Mouse (Mus musculus) midbrain, embryonic 16.5 days (tissue): ENCODE results near the gene Hoxb13. TPM values are rescaled to one million over a fixed set of nuclear protein-coding genes. Genes with fewer than 3 reads are reported as not detected.

ENCODE experiments used
- ATAC-seq: fragments of 200-750 bp; cut with Nextera tagmentation; 2 replicates; pipeline ENCODE4 v1.8.0; 2017; ENCODE audit warnings: moderate TSS enrichment
- H3K27ac ChIP-seq: fragments of 300-500 bp; sonication (generic); 2 replicates; pipeline ENCODE4 v1.5.1; 2014; ENCODE audit warnings: mild to moderate bottlenecking, low read length, mixed read lengths
- H3K27me3 ChIP-seq: fragments of 300-500 bp; sonication (generic); 2 replicates; pipeline ENCODE4 v1.6.1; 2014; ENCODE audit warnings: low read depth, low read length, mixed read lengths; ENCODE audit not compliant: control insufficient read depth, insufficient read depth
- H3K36me3 ChIP-seq: fragments of 300-500 bp; sonication (generic); 2 replicates; pipeline ENCODE4 v1.6.1; 2014; ENCODE audit warnings: mild to moderate bottlenecking, low read length, moderate library complexity, mixed read lengths; ENCODE audit not compliant: control insufficient read depth, insufficient read depth
- H3K4me1 ChIP-seq: fragments of 300-500 bp; sonication (generic); 2 replicates; pipeline ENCODE4 v1.6.1; 2014; ENCODE audit warnings: mild to moderate bottlenecking, low read length, mixed read lengths; ENCODE audit not compliant: control insufficient read depth, insufficient read depth
- H3K4me2 ChIP-seq: fragments of 300-500 bp; sonication (generic); 2 replicates; pipeline ENCODE4 v1.6.1; 2014; ENCODE audit warnings: mild to moderate bottlenecking, low read length, mixed read lengths
- H3K4me3 ChIP-seq: fragments of 300-500 bp; sonication (generic); 2 replicates; pipeline ENCODE4 v1.5.1; 2014; ENCODE audit warnings: low read depth, mild to moderate bottlenecking, low read length, moderate library complexity, mixed read lengths
- H3K9ac ChIP-seq: fragments of 300-500 bp; sonication (generic); 2 replicates; pipeline ENCODE4 v1.6.1; 2014; ENCODE audit warnings: low read depth, low read length, mixed read lengths
- H3K9me3 ChIP-seq: fragments of 300-500 bp; sonication (generic); replicated peaks from 2 replicates; pipeline ENCODE4 v1.6.1; 2014; ENCODE audit warnings: mild to moderate bottlenecking, low read length, mixed read lengths; ENCODE audit not compliant: control insufficient read depth, poor library complexity, severe bottlenecking
- WGBS: fragments of 180-500 bp; shearing (Covaris S2); extraction: QIAGEN DNeasy Blood & Tissue Kit; methylation state at CpG from one replicate; pipeline ENCODE4 v1.1.7; 2014; 5-methylcytosine and 5-hydroxymethylcytosine counted together
- polyA plus RNA-seq: library from polyadenylated mRNA; unstranded; fragments of >200 nt; fragmentation: Nextera tagmentation; extraction: Ambion mirVana; gene quantifications from 2 replicates; pipeline ENCODE4 v1.2.1, GENCODE M21; 2015

Gene Hoxb13
- polyA plus RNA-seq, 1 experiment from 2014 or later = not detected

DNA sequence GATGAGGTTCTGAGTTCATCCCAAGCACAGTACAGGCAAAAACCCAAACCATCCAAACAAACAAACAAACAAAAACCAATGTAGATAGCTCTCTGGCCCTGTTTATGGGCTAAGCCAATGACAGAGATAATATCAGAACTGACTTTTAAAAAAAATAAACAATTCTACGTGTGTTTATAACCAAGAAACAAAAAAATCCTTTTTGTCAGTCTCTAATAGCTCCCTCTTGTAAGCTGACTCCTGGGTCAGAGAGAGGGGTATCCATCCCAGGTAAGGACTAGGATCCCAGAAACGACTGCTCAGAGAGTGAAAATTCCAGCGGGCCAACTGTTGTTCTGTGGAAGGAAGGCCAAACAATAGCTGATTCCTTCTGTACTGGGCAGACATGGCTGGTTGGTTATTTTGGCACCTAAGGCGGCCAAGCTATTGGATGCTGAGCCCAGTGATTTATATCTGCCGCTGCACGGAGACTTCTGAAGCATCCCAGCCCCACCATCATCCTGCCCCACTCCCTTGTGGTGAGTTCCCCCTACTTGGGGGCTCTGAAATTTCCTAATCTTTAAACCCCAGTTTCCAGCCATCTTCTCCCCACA, 15.1 kb upstream of the Hoxb13 start:
- Histone ChIP-seq H3K27me3 (peaks cover 87% of the 10 kb centered on the region), H3K9me3 (no peaks in the 10 kb centered on the region; the same call in 1 of the 2 replicates), H3K36me3 (no peaks in the 10 kb centered on the region), H3K4me2 (no peak overlapping the region), H3K4me3 (no peak overlapping the region), H3K27ac (no peak overlapping the region), H3K9ac (no peak overlapping the region), H3K4me1 (no peaks in the 10 kb centered on the region)
- 0% methylated on average over 6 of the region's 6 CpGs for WGBS
- no peak for ATAC-seq

DNA sequence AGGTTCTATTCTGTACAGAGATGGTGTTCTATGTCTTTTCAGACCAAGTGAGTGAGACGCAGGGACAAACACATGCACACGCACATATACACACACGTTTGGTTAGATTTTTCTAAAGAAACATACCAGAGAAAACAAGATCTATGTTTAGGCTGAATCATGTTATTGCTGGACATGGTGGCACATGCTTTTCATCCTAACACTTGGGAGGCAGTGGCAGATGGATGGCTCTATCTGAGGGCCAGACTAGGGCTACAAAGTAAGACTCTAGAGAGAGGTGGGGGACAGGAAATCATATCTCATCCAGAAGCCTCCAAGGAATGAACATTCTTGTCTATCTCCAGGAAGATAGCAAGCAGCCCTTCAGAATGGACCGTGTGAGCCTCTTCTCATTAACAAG, 13.1 kb upstream of the Hoxb13 start:
- H3K4me2 ChIP-seq = no peak overlapping the region
- ATAC-seq = no peak
- no peak overlapping the region for H3K4me3 ChIP-seq
- no peaks in the 10 kb centered on the region; the same call in 1 of the 2 replicates for H3K9me3 ChIP-seq
- H3K4me1 ChIP-seq = no peaks in the 10 kb centered on the region
- H3K9ac ChIP-seq = no peak overlapping the region
- peaks cover 91% of the 10 kb centered on the region for H3K27me3 ChIP-seq
- no peak overlapping the region for H3K27ac ChIP-seq
- H3K36me3 ChIP-seq = no peaks in the 10 kb centered on the region
- 17% methylated on average over 4 of the region's 4 CpGs for WGBS

GRCm38 (mm10) chr11:96184233-96184632, 9.9 kb upstream of the Hoxb13 start:
- Histone ChIP-seq H3K4me3 (no peak overlapping the region), H3K27me3 (peaks cover 95% of the 10 kb centered on the region), H3K9me3 (no peaks in the 10 kb centered on the region; the same call in 1 of the 2 replicates), H3K4me1 (no peaks in the 10 kb centered on the region), H3K36me3 (no peaks in the 10 kb centered on the region), H3K9ac (no peak overlapping the region), H3K27ac (no peak overlapping the region), H3K4me2 (no peak overlapping the region)
- no peak for ATAC-seq

GRCm38 (mm10) chr11:96187321-96187720, 6.8 kb upstream of the Hoxb13 start:
- 22% methylated on average over 4 of the region's 4 CpGs for WGBS
- no peaks in the 10 kb centered on the region for H3K36me3 ChIP-seq

DNA sequence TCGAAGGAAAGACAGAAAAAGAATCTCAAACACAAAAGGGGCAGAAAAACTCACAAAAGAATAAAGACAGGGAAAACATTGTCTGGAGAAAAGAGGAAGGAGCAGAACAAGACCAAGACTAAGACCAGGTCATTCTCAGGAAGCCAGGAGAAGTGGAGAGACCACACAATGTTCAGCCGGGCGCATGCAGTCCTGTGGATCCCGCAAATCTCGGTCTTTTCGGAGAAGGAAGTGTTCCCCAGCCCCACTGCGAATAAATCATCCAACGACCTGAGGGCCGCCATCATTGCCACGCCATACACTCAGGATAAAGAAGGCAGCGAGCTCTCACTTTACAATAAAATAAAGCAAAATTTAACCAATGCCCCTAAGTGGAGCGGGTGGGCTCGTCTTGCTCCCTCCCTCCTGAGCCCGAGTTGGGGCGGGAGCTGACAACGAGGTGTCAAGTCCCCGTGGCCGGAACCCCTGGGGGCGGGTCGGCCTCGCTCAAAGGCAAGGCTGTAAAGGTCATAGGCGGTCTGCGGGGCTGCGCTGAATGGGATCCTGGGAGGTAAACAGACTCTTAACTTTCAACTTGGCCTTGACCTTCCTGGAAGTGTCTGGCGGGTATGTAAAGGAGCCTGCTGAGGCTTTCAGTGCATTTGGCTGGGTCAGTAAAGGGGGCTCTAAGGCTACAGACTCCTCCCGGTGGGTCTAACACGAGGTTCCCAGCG, 4.2 kb upstream of the Hoxb13 start:
- H3K9me3 ChIP-seq = no peaks in the 10 kb centered on the region; the same call in 1 of the 2 replicates
- no peak overlapping the region for H3K27ac ChIP-seq
- H3K36me3 ChIP-seq = no peaks in the 10 kb centered on the region
- no peak overlapping the region for H3K9ac ChIP-seq
- peaks cover 96% of the 10 kb centered on the region for H3K27me3 ChIP-seq
- no peak for ATAC-seq
- H3K4me3 ChIP-seq = no peak overlapping the region
- H3K4me2 ChIP-seq = no peak overlapping the region
- under 1% methylated on average over 28 of the region's 28 CpGs for WGBS
- 0 out of 2 replicates have a peak, but pooled peaks cover 3% of the 10 kb centered on the region for H3K4me1 ChIP-seq

More at GRCm38 (mm10) chr11:96187321-96187720, 6.8 kb upstream of the Hoxb13 start:
- Histone ChIP-seq H3K4me2 (no peak overlapping the region), H3K4me3 (no peak overlapping the region), H3K27me3 (peaks cover 93% of the 10 kb centered on the region), H3K4me1 (no peaks in the 10 kb centered on the region), H3K9ac (no peak overlapping the region), H3K9me3 (no peaks in the 10 kb centered on the region; the same call in 1 of the 2 replicates), H3K27ac (no peak overlapping the region)
- no peak for ATAC-seq

DNA sequence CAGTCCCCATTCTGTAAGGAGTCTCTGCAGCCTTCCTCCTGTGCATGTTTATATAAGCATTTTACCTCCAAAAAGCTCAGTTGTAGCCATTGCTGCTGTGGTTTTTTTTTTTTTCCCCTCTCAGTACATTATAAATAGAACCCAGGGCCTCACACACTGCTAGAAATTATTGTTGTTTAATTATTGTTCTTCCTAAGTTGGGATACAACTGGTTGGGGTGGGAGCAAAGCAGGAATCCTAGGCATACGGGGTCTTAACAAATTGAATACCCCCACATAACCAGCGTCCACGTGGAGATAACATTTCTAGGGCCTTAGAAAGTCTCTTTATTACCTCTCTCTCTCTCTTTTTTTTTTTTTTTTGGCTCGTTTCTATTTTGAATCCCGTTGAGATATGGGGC, 3.0 kb upstream of the Hoxb13 start:
- Histone ChIP-seq H3K4me1 (0 out of 2 replicates have a peak, but pooled peaks cover 3% of the 10 kb centered on the region), H3K9me3 (no peaks in the 10 kb centered on the region; the same call in 1 of the 2 replicates), H3K4me2 (no peak overlapping the region), H3K9ac (no peak overlapping the region), H3K36me3 (no peaks in the 10 kb centered on the region), H3K4me3 (no peak overlapping the region), H3K27ac (no peak overlapping the region), H3K27me3 (peaks cover 96% of the 10 kb centered on the region)
- no peak for ATAC-seq
- 5% methylated on average over 5 of the region's 5 CpGs for WGBS

GRCm38 (mm10) chr11:96194401-96194710, 240 bp downstream of the Hoxb13 start:
- H3K4me3 ChIP-seq = peak overlapping the region; percentile 13; the same call in 1 of the 2 replicates

DNA sequence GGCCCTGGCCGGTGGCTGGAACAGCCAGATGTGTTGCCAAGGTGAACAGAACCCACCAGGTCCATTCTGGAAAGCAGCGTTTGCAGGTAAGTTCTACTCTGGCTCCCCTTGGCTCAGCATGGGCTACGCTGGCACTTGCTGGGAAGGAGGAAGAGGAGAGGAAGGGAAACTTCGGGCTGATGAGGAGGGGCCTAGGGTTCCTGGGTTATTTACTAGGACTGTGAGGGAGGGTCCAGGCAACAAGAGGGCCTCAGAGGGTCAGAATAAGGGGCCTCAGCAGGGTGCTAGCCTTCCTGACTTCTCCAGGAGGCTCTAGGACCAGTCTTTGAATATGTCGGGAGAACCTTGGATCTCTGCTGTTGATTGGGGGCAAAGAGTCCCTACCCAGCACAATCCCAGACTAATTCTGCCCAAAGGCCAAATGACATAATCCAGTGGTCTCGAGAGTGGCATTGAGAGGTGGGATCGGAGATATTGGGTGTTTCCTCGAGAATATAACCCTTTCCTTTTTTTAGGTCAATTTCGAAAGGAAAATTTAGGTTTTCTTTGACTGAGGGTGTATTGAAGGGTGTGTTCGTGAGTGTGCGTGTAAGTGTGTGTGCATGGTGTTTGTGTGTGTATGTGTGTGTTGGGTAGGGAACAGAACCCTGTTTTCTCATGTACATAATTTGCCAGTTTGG, 985 bp downstream of the Hoxb13 start:
- WGBS = 9% methylated on average over 11 of the region's 11 CpGs
- Histone ChIP-seq H3K4me3 (no peak overlapping the region), H3K27me3 (peaks cover 95% of the 10 kb centered on the region), H3K27ac (no peak overlapping the region), H3K4me2 (no peak overlapping the region), H3K9ac (no peak overlapping the region), H3K9me3 (no peaks in the 10 kb centered on the region), H3K36me3 (no peaks in the 10 kb centered on the region), H3K4me1 (0 out of 2 replicates have a peak, but pooled peaks cover 3% of the 10 kb centered on the region)
- ATAC-seq = no peak

More at GRCm38 (mm10) chr11:96194401-96194710, 240 bp downstream of the Hoxb13 start:
- Histone ChIP-seq H3K4me2 (peak overlapping the region; percentile 33), H3K36me3 (no peaks in the 10 kb centered on the region), H3K27ac (no peak overlapping the region), H3K9me3 (no peaks in the 10 kb centered on the region), H3K4me1 (0 out of 2 replicates have a peak, but pooled peaks cover 3% of the 10 kb centered on the region), H3K27me3 (peaks cover 92% of the 10 kb centered on the region), H3K9ac (no peak overlapping the region)
- 2% methylated on average over 10 of the region's 10 CpGs for WGBS
- ATAC-seq = no peak
